Mouse (Mus musculus) heart, embryonic 11.5 days (tissue): ENCODE measurements at regions not wholly inside any gene's neighbourhood (a gene's known extent, or its start where the extent isn't known, plus 50 kb on each side); places are given as distances from the start of the nearest gene placed in this dataset.
"Not testable (repeated sequence)": the region's sequence is repeated elsewhere in the genome, so short reads cannot be mapped to it uniquely, and the experiment has no call there.

Experiments
- ATAC-seq: fragments of 200-750 bp; cut with Nextera tagmentation; replicated peaks from 2 replicates; pipeline ENCODE4 v1.8.0; 2017; ENCODE audit warnings: moderate library complexity; ENCODE audit not compliant: insufficient number of reproducible peaks, low FRiP score, low TSS enrichment
- H3K27ac ChIP-seq: fragments of 300-500 bp; sonication (generic); 2 replicates; pipeline ENCODE4 v1.5.1; 2014; ENCODE audit warnings: mild to moderate bottlenecking, low read depth, low read length
- H3K27me3 ChIP-seq: fragments of 300-500 bp; sonication (generic); 2 replicates; pipeline ENCODE4 v1.6.1; 2014; ENCODE audit warnings: mild to moderate bottlenecking, low read length, mixed read lengths; ENCODE audit not compliant: control insufficient read depth, insufficient read depth
- H3K36me3 ChIP-seq: fragments of 300-500 bp; sonication (generic); 2 replicates; pipeline ENCODE4 v1.6.1; 2014; ENCODE audit warnings: mild to moderate bottlenecking, low read length, moderate library complexity, mixed read lengths; ENCODE audit not compliant: control insufficient read depth, insufficient read depth
- H3K4me1 ChIP-seq: fragments of 300-500 bp; sonication (generic); 2 replicates; pipeline ENCODE4 v1.6.1; 2014; ENCODE audit warnings: low read length; ENCODE audit not compliant: control insufficient read depth, insufficient read depth
- H3K4me2 ChIP-seq: fragments of 300-500 bp; sonication (generic); 2 replicates; pipeline ENCODE4 v1.6.1; 2014; ENCODE audit warnings: mild to moderate bottlenecking, moderate library complexity
- H3K4me3 ChIP-seq: fragments of 300-500 bp; sonication (generic); 2 replicates; pipeline ENCODE4 v1.5.1; 2014; ENCODE audit warnings: low read depth, low read length
- H3K9ac ChIP-seq: fragments of 300-500 bp; sonication (generic); 2 replicates; pipeline ENCODE4 v1.6.1; 2014; ENCODE audit warnings: mild to moderate bottlenecking, low read depth, low read length, moderate library complexity
- H3K9me3 ChIP-seq: fragments of 300-500 bp; sonication (generic); replicated peaks from 2 replicates; pipeline ENCODE4 v1.6.1; 2016; ENCODE audit warnings: low read length; ENCODE audit not compliant: control insufficient read depth
- WGBS: fragments of 180-500 bp; shearing (Covaris S2); extraction: QIAGEN DNeasy Blood & Tissue Kit; methylation state at CpG from one replicate; pipeline ENCODE4 v1.1.7; 2014; ENCODE audit not compliant: insufficient replicate concordance; 5-methylcytosine and 5-hydroxymethylcytosine counted together

GRCm38 (mm10) chr3:78581100-78581499 lies 705.2 kb downstream of the Rapgef2 start:
- ATAC-seq: peak; percentile 55
- 30% methylated on average over 3 of the region's 3 CpGs for WGBS
- Histone ChIP-seq H3K4me3 (no peak overlapping the region), H3K36me3 (no peaks in the 10 kb centered on the region), H3K27me3 (no peaks in the 10 kb centered on the region), H3K9me3 (no peaks in the 10 kb centered on the region), H3K4me1 (peaks cover 3% of the 10 kb centered on the region; the same call in 1 of the 2 replicates), H3K27ac (no peak overlapping the region), H3K9ac (no peak overlapping the region), H3K4me2 (no peak overlapping the region)

GRCm38 (mm10) chr3:78575667-78576464 lies 710.5 kb downstream of the Rapgef2 start:
- H3K4me3 ChIP-seq: no peak overlapping the region
- H3K4me2 ChIP-seq: no peak overlapping the region
- H3K4me1 ChIP-seq: 0 out of 2 replicates have a peak, but pooled peaks cover under 1% of the 10 kb centered on the region
- no peaks in the 10 kb centered on the region for H3K36me3 ChIP-seq
- ATAC-seq: no peak
- H3K27me3 ChIP-seq: no peaks in the 10 kb centered on the region
- no peak overlapping the region for H3K9ac ChIP-seq
- WGBS: 10% methylated on average over 2 of the region's 2 CpGs
- no peaks in the 10 kb centered on the region for H3K9me3 ChIP-seq
- H3K27ac ChIP-seq: no peak overlapping the region

- Histone ChIP-seq H3K27ac (no peak overlapping the region), H3K4me2 (no peak overlapping the region), H3K9me3 (no peaks in the 10 kb centered on the region), H3K36me3 (no peaks in the 10 kb centered on the region), H3K27me3 (no peaks in the 10 kb centered on the region), H3K9ac (no peak overlapping the region), H3K4me1 (no peaks in the 10 kb centered on the region), H3K4me3 (no peak overlapping the region)
- no peak for ATAC-seq
- 76% methylated on average over 3 of the region's 3 CpGs for WGBS
Measured at GRCm38 (mm10) chr3:78574807-78575206, 711.5 kb downstream of the Rapgef2 start.

GRCm38 (mm10) chr3:78573299-78573698 lies 713.0 kb downstream of the Rapgef2 start:
- Histone ChIP-seq H3K9me3 (no peaks in the 10 kb centered on the region), H3K36me3 (no peaks in the 10 kb centered on the region), H3K4me1 (no peaks in the 10 kb centered on the region), H3K4me2 (no peak overlapping the region), H3K27me3 (no peaks in the 10 kb centered on the region), H3K9ac (no peak overlapping the region), H3K4me3 (no peak overlapping the region), H3K27ac (no peak overlapping the region)
- WGBS: 67% methylated on average over 6 of the region's 6 CpGs
- ATAC-seq: no peak

GRCm38 (mm10) chr3:78564926-78565325 lies 721.4 kb downstream of the Rapgef2 start:
- H3K9me3 ChIP-seq, H3K27me3 ChIP-seq, H3K4me2 ChIP-seq, H3K36me3 ChIP-seq, H3K4me3 ChIP-seq, H3K4me1 ChIP-seq, H3K27ac ChIP-seq, H3K9ac ChIP-seq, ATAC-seq: not testable (repeated sequence)
